Comparison of ENCODE assay signal across 8 mouse cellular contexts in genomic region chr1:190979100-190979563, GRCm38 (mm10). TPM values are rescaled to one million over a fixed set of nuclear protein-coding genes. Genes with fewer than 3 reads are reported as not detected.
A peak's percentile ranks its signal among the peaks of the same experiment; 100 is the strongest.
DNase-seq lines count a peak whose midpoint lies in the region; TF ChIP-seq lines count a peak whose summit lies in the region.

Vash2 (minus strand) TSS chr1:190979296.

- H3K36me3 ChIP-seq in spleen, adult 2 months (ENCODE audit: control insufficient read depth, insufficient read depth, low read length): no peaks in the 10 kb centered on the region
- H3K36me3 ChIP-seq in embryonic facial prominence, embryonic 10.5 days (replicated peaks): peaks cover 23% of the 10 kb centered on the region

- H3K4me3 ChIP-seq in spleen, adult 2 months (ENCODE audit: extremely low read depth, insufficient read depth, insufficient read length): peak within 1 kb of the TSS; percentile 52
- peak within 1 kb of the TSS; percentile 77 for H3K4me3 ChIP-seq in embryonic facial prominence, embryonic 10.5 days

- TF ChIP-seq CTCF in spleen, adult 2 months (IDR thresholded peaks at IDR 0.05; ENCODE audit: extremely low read depth, insufficient read depth, insufficient read length, insufficient replicate concordance): no peak

- H3K4me1 ChIP-seq in spleen, adult 2 months (ENCODE audit: control insufficient read depth, insufficient read depth, insufficient read length): peaks cover 16% of the 10 kb centered on the region
- peaks cover 50% of the 10 kb centered on the region for H3K4me1 ChIP-seq in embryonic facial prominence, embryonic 10.5 days

- intact Hi-C loops in left cerebral cortex, postnatal 36 days (cut with DNase I): no loop called here

- under 1% methylated on average over 37 of the region's 38 CpGs for WGBS in spleen, adult 2 months
- WGBS in embryonic facial prominence, embryonic 10.5 days: under 1% methylated on average over 38 of the region's 38 CpGs

- no peak within 1 kb of the TSS for H3K27ac ChIP-seq in spleen, adult 2 months (ENCODE audit: insufficient read depth, low read length)
- peak within 1 kb of the TSS; percentile 96 for H3K27ac ChIP-seq in embryonic facial prominence, embryonic 10.5 days (replicated peaks)

- TF ChIP-seq POLR2A in spleen, adult 2 months (IDR thresholded peaks at IDR 0.05; ENCODE audit: low read depth, low read length): no peak

- DNase-seq in spleen, adult 2 months (ENCODE audit: low read depth in 1 of 2, low spot score in 2 of 2): peak in 1 of 2 experiments; percentile 31
- DNase-seq in spleen, postnatal 14 days (ENCODE audit: low spot score in 2 of 2): no peak
- DNase-seq in embryonic facial prominence, embryonic 10.5 days (ENCODE audit: low spot score): peak; percentile 96
- peak; percentile 99 for DNase-seq in heart, adult 11 months
- peak; percentile 51 for DNase-seq in kidney, adult 11 months
- peak; percentile 51 to 62 for DNase-seq in left cerebral cortex, postnatal 36 days (ENCODE audit: low spot score in 2 of 2)
- DNase-seq in mesoderm, embryonic 11.5 days (ENCODE audit: low read depth, low spot score): peak; percentile 96
- peak; percentile 86 for DNase-seq in right cerebral cortex, postnatal 4 days

- no peaks in the 10 kb centered on the region for H3K9me3 ChIP-seq in embryonic facial prominence, embryonic 10.5 days

- H3K27me3 ChIP-seq in spleen, adult 2 months (ENCODE audit: control insufficient read depth, insufficient read depth, low read length): peaks cover 16% of the 10 kb centered on the region
- H3K27me3 ChIP-seq in embryonic facial prominence, embryonic 10.5 days (replicated peaks; ENCODE audit: low read depth, poor library complexity, severe bottlenecking): no peaks in the 10 kb centered on the region; the same call in 1 of the 2 replicates

RNA-seq across cellular contexts. Expression of gene Vash2, which starts in this region (rescaled TPM):
- 0.56 and 1.2 TPM in 2 replicates for polyA plus RNA-seq in spleen, adult 2 months (2012; rRNA removed)
- 52.7 and 56.7 TPM in 2 replicates for polyA plus RNA-seq in embryonic facial prominence, embryonic 10.5 days (2016; fragmentation: Nextera tagmentation; extraction: Ambion mirVana)
- 1 to 10 TPM; 2.0 to 2.1 TPM for total RNA-seq in left cerebral cortex, postnatal 36 days (2021)

Comparison
In these comparisons a context has a peak if more than half of its experiments do, and no peak if none do; other contexts are left out.
1. RNA of gene Vash2 (polyA plus RNA-seq): 52.7 to 56.7 TPM in embryonic facial prominence, embryonic 10.5 days; 0.56 to 1.2 TPM in spleen, adult 2 months; every median in the first group is over 10 times any median in the second.
2. DNase-seq: peak in embryonic facial prominence, embryonic 10.5 days (single experiment), heart, adult 11 months (single experiment), kidney, adult 11 months (single experiment), left cerebral cortex, postnatal 36 days (2 of 2), mesoderm, embryonic 11.5 days (single experiment) and right cerebral cortex, postnatal 4 days (single experiment); none in spleen, postnatal 14 days (0 of 2).